Mouse (Mus musculus): ENCODE measurements around the gene Cdk17. TPM values are rescaled to one million over a fixed set of nuclear protein-coding genes. Genes with fewer than 3 reads are reported as not detected.

Cdk17 gene
- polyA plus RNA-seq, 1 experiment from 2014 or later = 67.8 TPM

- WGBS = 81% methylated on average over 4 of the region's 4 CpGs
- DNase-seq (no peak), ATAC-seq (ENCODE audit: low FRiP score, low TSS enrichment) (no peak)
- H3K4me2 ChIP-seq (ENCODE audit: low read length) = no peak overlapping the region
- no peaks in the 10 kb centered on the region for H3K9me3 ChIP-seq (ENCODE audit: control insufficient read depth, low read length)
- no peaks in the 10 kb centered on the region for H3K4me1 ChIP-seq (ENCODE audit: control insufficient read depth, insufficient read depth, low read length)
- no peak overlapping the region for H3K27ac ChIP-seq (replicated peaks; ENCODE audit: low read depth, low read length)
- peaks cover 38% of the 10 kb centered on the region for H3K36me3 ChIP-seq (ENCODE audit: control insufficient read depth, insufficient read depth, low read length)
- no peak overlapping the region for H3K4me3 ChIP-seq (replicated peaks; ENCODE audit: low read depth, low read length)
- no peak overlapping the region for H3K9ac ChIP-seq (replicated peaks; ENCODE audit: low read length)
- no peaks in the 10 kb centered on the region for H3K27me3 ChIP-seq (ENCODE audit: control insufficient read depth, insufficient read depth, low read length)
Measured at GRCm38 (mm10) chr10:93214251-93214650, 53.6 kb downstream of the Cdk17 start.

- H3K9me3 ChIP-seq (ENCODE audit: control insufficient read depth, low read length) = no peaks in the 10 kb centered on the region
- no peak for ATAC-seq (ENCODE audit: low FRiP score, low TSS enrichment)
- no peaks in the 10 kb centered on the region for H3K27me3 ChIP-seq (ENCODE audit: control insufficient read depth, insufficient read depth, low read length)
- no peak overlapping the region for H3K4me2 ChIP-seq (ENCODE audit: low read length)
- H3K4me3 ChIP-seq (replicated peaks; ENCODE audit: low read depth, low read length) = no peak overlapping the region
- no peak for DNase-seq
- peaks cover 41% of the 10 kb centered on the region for H3K36me3 ChIP-seq (ENCODE audit: control insufficient read depth, insufficient read depth, low read length)
- H3K27ac ChIP-seq (replicated peaks; ENCODE audit: low read depth, low read length) = no peak overlapping the region
- no peaks in the 10 kb centered on the region for H3K4me1 ChIP-seq (ENCODE audit: control insufficient read depth, insufficient read depth, low read length)
- no peak overlapping the region for H3K9ac ChIP-seq (replicated peaks; ENCODE audit: low read length)
- 91% methylated on average over 8 of the region's 8 CpGs for WGBS
Measured at GRCm38 (mm10) chr10:93215051-93215763, 54.5 kb downstream of the Cdk17 start.

- H3K36me3 ChIP-seq (ENCODE audit: control insufficient read depth, insufficient read depth, low read length) = peaks cover 23% of the 10 kb centered on the region
- ATAC-seq (ENCODE audit: low FRiP score, low TSS enrichment) (no peak), DNase-seq (no peak)
- no peaks in the 10 kb centered on the region for H3K4me1 ChIP-seq (ENCODE audit: control insufficient read depth, insufficient read depth, low read length)
- 83% methylated on average over 6 of the region's 6 CpGs for WGBS
- no peak overlapping the region for H3K9ac ChIP-seq (replicated peaks; ENCODE audit: low read length)
- H3K27me3 ChIP-seq (ENCODE audit: control insufficient read depth, insufficient read depth, low read length) = no peaks in the 10 kb centered on the region
- no peak overlapping the region for H3K4me3 ChIP-seq (replicated peaks; ENCODE audit: low read depth, low read length)
- no peaks in the 10 kb centered on the region for H3K9me3 ChIP-seq (ENCODE audit: control insufficient read depth, low read length)
- H3K27ac ChIP-seq (replicated peaks; ENCODE audit: low read depth, low read length) = no peak overlapping the region
- no peak overlapping the region for H3K4me2 ChIP-seq (ENCODE audit: low read length)
Measured at GRCm38 (mm10) chr10:93225751-93226150, 65.1 kb downstream of the Cdk17 start.

- Histone ChIP-seq H3K4me1 (ENCODE audit: control insufficient read depth, insufficient read depth, low read length) (no peaks in the 10 kb centered on the region), H3K36me3 (ENCODE audit: control insufficient read depth, insufficient read depth, low read length) (peaks cover 32% of the 10 kb centered on the region), H3K4me2 (ENCODE audit: low read length) (no peak overlapping the region), H3K4me3 (replicated peaks; ENCODE audit: low read depth, low read length) (no peak overlapping the region), H3K27ac (replicated peaks; ENCODE audit: low read depth, low read length) (no peak overlapping the region), H3K9me3 (ENCODE audit: control insufficient read depth, low read length) (no peaks in the 10 kb centered on the region), H3K27me3 (ENCODE audit: control insufficient read depth, insufficient read depth, low read length) (no peaks in the 10 kb centered on the region), H3K9ac (replicated peaks; ENCODE audit: low read length) (no peak overlapping the region)
- no peak for DNase-seq
- no peak for ATAC-seq (ENCODE audit: low FRiP score, low TSS enrichment)
- 75% methylated on average over 8 of the region's 8 CpGs for WGBS
Measured at GRCm38 (mm10) chr10:93227921-93228320, 67.2 kb downstream of the Cdk17 start.

GRCm38 (mm10) chr10:93228401-93229007 lies 67.8 kb downstream of the Cdk17 start:
- Histone ChIP-seq H3K9ac (replicated peaks; ENCODE audit: low read length) (no peak overlapping the region), H3K4me2 (ENCODE audit: low read length) (no peak overlapping the region), H3K27me3 (ENCODE audit: control insufficient read depth, insufficient read depth, low read length) (no peaks in the 10 kb centered on the region), H3K36me3 (ENCODE audit: control insufficient read depth, insufficient read depth, low read length) (peaks cover 36% of the 10 kb centered on the region), H3K27ac (replicated peaks; ENCODE audit: low read depth, low read length) (no peak overlapping the region), H3K4me3 (replicated peaks; ENCODE audit: low read depth, low read length) (no peak overlapping the region), H3K4me1 (ENCODE audit: control insufficient read depth, insufficient read depth, low read length) (no peaks in the 10 kb centered on the region), H3K9me3 (ENCODE audit: control insufficient read depth, low read length) (no peaks in the 10 kb centered on the region)
- 91% methylated on average over 11 of the region's 11 CpGs for WGBS
- ATAC-seq (ENCODE audit: low FRiP score, low TSS enrichment) = no peak
- no peak for DNase-seq

GRCm38 (mm10) chr10:93231490-93231889 lies 70.8 kb downstream of the Cdk17 start:
- no peaks in the 10 kb centered on the region for H3K4me1 ChIP-seq (ENCODE audit: control insufficient read depth, insufficient read depth, low read length)

GRCm38 (mm10) chr10:93231893-93232292 lies 71.2 kb downstream of the Cdk17 start:
- WGBS = 94% methylated on average over 5 of the region's 5 CpGs
- ATAC-seq (ENCODE audit: low FRiP score, low TSS enrichment) = no peak
- peaks cover 55% of the 10 kb centered on the region for H3K36me3 ChIP-seq (ENCODE audit: control insufficient read depth, insufficient read depth, low read length)

More at GRCm38 (mm10) chr10:93231490-93231889, 70.8 kb downstream of the Cdk17 start:
- Histone ChIP-seq H3K4me2 (ENCODE audit: low read length) (no peak overlapping the region), H3K27ac (replicated peaks; ENCODE audit: low read depth, low read length) (no peak overlapping the region), H3K27me3 (ENCODE audit: control insufficient read depth, insufficient read depth, low read length) (no peaks in the 10 kb centered on the region), H3K9ac (replicated peaks; ENCODE audit: low read length) (no peak overlapping the region), H3K9me3 (ENCODE audit: control insufficient read depth, low read length) (no peaks in the 10 kb centered on the region), H3K4me3 (replicated peaks; ENCODE audit: low read depth, low read length) (no peak overlapping the region), H3K36me3 (ENCODE audit: control insufficient read depth, insufficient read depth, low read length) (peaks cover 56% of the 10 kb centered on the region)
- DNase-seq (no peak), ATAC-seq (ENCODE audit: low FRiP score, low TSS enrichment) (no peak)
- WGBS = 61% methylated on average over 4 of the region's 4 CpGs

GRCm38 (mm10) chr10:93233665-93234194 lies 73.1 kb downstream of the Cdk17 start:
- Histone ChIP-seq H3K4me2 (ENCODE audit: low read length) (no peak overlapping the region), H3K4me3 (replicated peaks; ENCODE audit: low read depth, low read length) (no peak overlapping the region), H3K27ac (replicated peaks; ENCODE audit: low read depth, low read length) (no peak overlapping the region), H3K27me3 (ENCODE audit: control insufficient read depth, insufficient read depth, low read length) (no peaks in the 10 kb centered on the region), H3K4me1 (ENCODE audit: control insufficient read depth, insufficient read depth, low read length) (no peaks in the 10 kb centered on the region), H3K9ac (replicated peaks; ENCODE audit: low read length) (no peak overlapping the region), H3K9me3 (ENCODE audit: control insufficient read depth, low read length) (no peaks in the 10 kb centered on the region), H3K36me3 (ENCODE audit: control insufficient read depth, insufficient read depth, low read length) (peaks cover 65% of the 10 kb centered on the region)
- DNase-seq (no peak), ATAC-seq (ENCODE audit: low FRiP score, low TSS enrichment) (no peak)
- 92% methylated on average over 6 of the region's 6 CpGs for WGBS

More at GRCm38 (mm10) chr10:93231893-93232292, 71.2 kb downstream of the Cdk17 start:
- no peak overlapping the region for H3K4me3 ChIP-seq (replicated peaks; ENCODE audit: low read depth, low read length)
- no peaks in the 10 kb centered on the region for H3K9me3 ChIP-seq (ENCODE audit: control insufficient read depth, low read length)
- no peaks in the 10 kb centered on the region for H3K4me1 ChIP-seq (ENCODE audit: control insufficient read depth, insufficient read depth, low read length)
- H3K9ac ChIP-seq (replicated peaks; ENCODE audit: low read length) = no peak overlapping the region
- no peak overlapping the region for H3K27ac ChIP-seq (replicated peaks; ENCODE audit: low read depth, low read length)
- DNase-seq = no peak
- no peaks in the 10 kb centered on the region for H3K27me3 ChIP-seq (ENCODE audit: control insufficient read depth, insufficient read depth, low read length)
- H3K4me2 ChIP-seq (ENCODE audit: low read length) = no peak overlapping the region

GRCm38 (mm10) chr10:93234692-93235091 lies 74.0 kb downstream of the Cdk17 start:
- H3K36me3 ChIP-seq (ENCODE audit: control insufficient read depth, insufficient read depth, low read length) = peaks cover 71% of the 10 kb centered on the region
- no peaks in the 10 kb centered on the region for H3K9me3 ChIP-seq (ENCODE audit: control insufficient read depth, low read length)
- H3K4me2 ChIP-seq (ENCODE audit: low read length) = no peak overlapping the region
- 94% methylated on average over 9 of the region's 9 CpGs for WGBS
- H3K4me1 ChIP-seq (ENCODE audit: control insufficient read depth, insufficient read depth, low read length) = no peaks in the 10 kb centered on the region
- H3K9ac ChIP-seq (replicated peaks; ENCODE audit: low read length) = no peak overlapping the region
- H3K27ac ChIP-seq (replicated peaks; ENCODE audit: low read depth, low read length) = no peak overlapping the region
- H3K27me3 ChIP-seq (ENCODE audit: control insufficient read depth, insufficient read depth, low read length) = no peaks in the 10 kb centered on the region
- H3K4me3 ChIP-seq (replicated peaks; ENCODE audit: low read depth, low read length) = no peak overlapping the region
- DNase-seq (no peak), ATAC-seq (ENCODE audit: low FRiP score, low TSS enrichment) (no peak)
